Comparison of ENCODE assay signal across 5 mouse cellular contexts in genomic region chr6:148911906-148912305, GRCm38 (mm10). TPM values are rescaled to one million over a fixed set of nuclear protein-coding genes. Genes with fewer than 3 reads are reported as not detected.
DNase-seq lines count a peak whose midpoint lies in the region; ATAC-seq lines count a peak whose summit lies in the region.
"Not testable (repeated sequence)": the region's sequence is repeated elsewhere in the genome, so short reads cannot be mapped to it uniquely, and the experiment has no call there.

No protein-coding gene starts in this region.

- H3K4me1 ChIP-seq in intestine, embryonic 14.5 days (replicated peaks; ENCODE audit: control insufficient read depth, insufficient read depth, low read length): not testable (repeated sequence)

- not testable (repeated sequence) for H3K9me3 ChIP-seq in intestine, embryonic 14.5 days (ENCODE audit: control insufficient read depth, low read length)

- not testable (repeated sequence) for H3K4me3 ChIP-seq in intestine, embryonic 14.5 days (ENCODE audit: low read depth, low read length)

- WGBS in intestine, embryonic 14.5 days: 69% methylated on average over 7 of the region's 8 CpGs

- DNase-seq in A20 (ENCODE audit: low read depth, low spot score) (peak; percentile 67), ES-CJ7 (ENCODE audit: low read depth, low spot score) (peak; percentile 34), R1 (ENCODE audit: low read depth, low spot score) (peak; percentile 65)
- DNase-seq in intestine, embryonic 14.5 days (ENCODE audit: low spot score): peak; percentile 15
- peak; percentile 6 for DNase-seq in thymus, postnatal 14 days

- not testable (repeated sequence) for H3K36me3 ChIP-seq in intestine, embryonic 14.5 days (ENCODE audit: control insufficient read depth, insufficient read depth, low read length)

- H3K4me2 ChIP-seq in intestine, embryonic 14.5 days (ENCODE audit: low read length): not testable (repeated sequence)

- H3K27ac ChIP-seq in intestine, embryonic 14.5 days (ENCODE audit: low read depth): not testable (repeated sequence)

- not testable (repeated sequence) for H3K9ac ChIP-seq in intestine, embryonic 14.5 days (ENCODE audit: low read length)

- not testable (repeated sequence) for H3K27me3 ChIP-seq in intestine, embryonic 14.5 days (replicated peaks; ENCODE audit: control insufficient read depth, insufficient read depth, low read length)

- ATAC-seq in intestine, embryonic 14.5 days (replicated peaks; ENCODE audit: low FRiP score, low TSS enrichment, low read depth): not testable (repeated sequence)

RNA-seq across cellular contexts. Expression of gene Caprin2, which starts 15.9 kb away (rescaled TPM):
- polyA plus RNA-seq in intestine, embryonic 14.5 days (2014; fragmentation: Nextera tagmentation; extraction: Ambion mirVana): 11.4 and 13.7 TPM in 2 replicates

RNA-seq across cellular contexts. Expression of gene Sinhcaf, which starts 34.4 kb away (rescaled TPM):
- polyA plus RNA-seq in intestine, embryonic 14.5 days (2014; fragmentation: Nextera tagmentation; extraction: Ambion mirVana): 131 and 150 TPM in 2 replicates

Comparison
In these comparisons a context has a peak if more than half of its experiments do, and no peak if none do; other contexts are left out.
1. DNase-seq: peak in every context shown above with its lines; median percentile 67 in A20; 65 in R1; 34 in ES-CJ7; 15 in intestine, embryonic 14.5 days; 6 in thymus, postnatal 14 days.